Mouse (Mus musculus) CH12.LX (cell line): ENCODE results near the gene Klhl12.

ENCODE experiments used
- CTCF ChIP-seq, 2 experiments: IDR thresholded peaks in 1 of 2; conservative IDR thresholded peaks in 1 of 2; 2 replicates each; pipeline ENCODE4 v1.5.1; 2011 to 2012; ENCODE audit warnings: low read depth in 2 of 2, low read length in 2 of 2, improper control_type of control experiment in 1 of 2, inconsistent platforms in 1 of 2, mild to moderate bottlenecking in 1 of 2, moderate library complexity in 1 of 2
- IRF4 ChIP-seq: IDR thresholded peaks from 2 replicates; pipeline ENCODE4 v1.6.1; 2014; ENCODE audit warnings: low read depth, mild to moderate bottlenecking, inconsistent platforms, low read length, improper control_type of control experiment
- NRF1 ChIP-seq: IDR thresholded peaks from 2 replicates; pipeline ENCODE4 v1.6.1; 2014; ENCODE audit warnings: low read depth, mild to moderate bottlenecking, inconsistent platforms, low read length, improper control_type of control experiment, moderate library complexity
- POLR2AphosphoS2 ChIP-seq: IDR thresholded peaks from 2 replicates; pipeline ENCODE4 v1.6.1; 2011; ENCODE audit warnings: low read depth, low read length, improper control_type of control experiment
- UBTF ChIP-seq: IDR thresholded peaks from 2 replicates; pipeline ENCODE4 v1.6.1; 2012; ENCODE audit warnings: low read depth, mild to moderate bottlenecking, inconsistent platforms, low read length, improper control_type of control experiment, moderate library complexity

DNA sequence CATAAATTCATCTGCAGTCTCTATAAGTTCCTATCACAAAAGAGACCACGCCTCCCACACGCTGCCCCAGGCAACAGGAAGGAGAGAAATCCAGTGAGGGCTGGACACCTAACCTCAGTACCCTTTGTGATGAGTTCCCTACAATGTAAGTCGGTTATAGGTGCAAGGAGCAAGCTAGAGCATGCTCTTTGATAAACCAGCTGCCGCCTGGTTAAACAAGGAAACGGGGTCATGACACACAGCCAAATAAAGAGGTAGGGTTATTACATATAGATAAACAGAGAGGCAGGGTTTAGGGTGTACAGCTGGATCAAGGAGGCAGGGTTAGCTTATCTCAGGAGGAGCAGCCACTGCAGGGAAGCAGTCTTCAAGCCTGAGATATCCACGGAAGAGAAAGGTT, 71.4 kb downstream of the Klhl12 start:
- TF ChIP-seq NRF1 (no peak), CTCF (conservative IDR thresholded peaks at IDR 0.05 in 1 of 2, IDR thresholded peaks at IDR 0.05 in 1 of 2; ENCODE audit: low read depth in 2 of 2, low read length in 2 of 2) (no peak), POLR2AphosphoS2 (no peak), UBTF (no peak), IRF4 (no peak)
